Mouse (Mus musculus) CD4-positive, CD25-positive, alpha-beta regulatory T cell, adult 2 months (primary cell): ENCODE measurements around the gene Pram1.
"Not testable (repeated sequence)": the region's sequence is repeated elsewhere in the genome, so short reads cannot be mapped to it uniquely, and the experiment has no call there.

Source experiments
- DNase-seq: peaks from one replicate; pipeline ENCODE4 v3.0.0-alpha.2; 2012; ENCODE audit warnings: low read depth, low spot score

Gene Pram1

DNA sequence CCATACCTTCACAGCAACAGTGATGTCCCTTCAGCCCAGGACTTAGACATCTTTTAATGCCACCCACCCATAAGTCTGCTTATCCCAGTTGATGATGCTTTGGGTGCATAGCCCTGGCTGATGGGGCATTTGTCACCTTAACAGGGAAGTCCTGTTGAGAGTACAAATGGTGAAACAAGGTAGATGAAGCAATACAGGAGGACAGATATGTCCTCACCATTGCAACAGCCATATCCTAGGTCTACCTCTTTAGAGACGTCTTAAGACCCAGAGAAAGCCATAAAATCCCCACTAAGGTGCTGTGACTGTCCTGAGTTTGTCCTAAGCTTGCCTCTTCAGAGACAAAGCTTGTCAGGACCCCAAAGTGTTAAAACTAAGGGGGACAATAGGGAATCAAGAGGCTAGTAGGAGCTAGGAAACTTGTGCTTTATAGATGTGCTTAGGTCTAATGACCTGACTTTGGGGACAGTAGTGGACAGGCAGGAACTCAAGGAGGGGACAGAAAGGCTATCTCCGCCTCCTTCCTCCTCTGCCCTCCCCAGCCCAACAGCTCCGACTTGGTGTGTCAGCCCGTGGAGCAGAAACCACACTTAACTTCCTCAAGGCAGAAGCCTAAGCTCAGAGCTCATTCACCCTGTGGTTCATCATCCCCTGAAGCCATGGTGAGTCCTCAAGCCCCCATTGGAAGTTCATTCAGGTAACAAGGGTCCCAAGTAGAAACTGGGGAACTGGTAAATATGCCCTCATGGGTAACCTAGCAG lies at the start of gene Pram1:
Gene Pram1, plus strand, starts transcription at position 541 of the 761 bp plus-strand sequence.
- DNase-seq, result no peak

DNA sequence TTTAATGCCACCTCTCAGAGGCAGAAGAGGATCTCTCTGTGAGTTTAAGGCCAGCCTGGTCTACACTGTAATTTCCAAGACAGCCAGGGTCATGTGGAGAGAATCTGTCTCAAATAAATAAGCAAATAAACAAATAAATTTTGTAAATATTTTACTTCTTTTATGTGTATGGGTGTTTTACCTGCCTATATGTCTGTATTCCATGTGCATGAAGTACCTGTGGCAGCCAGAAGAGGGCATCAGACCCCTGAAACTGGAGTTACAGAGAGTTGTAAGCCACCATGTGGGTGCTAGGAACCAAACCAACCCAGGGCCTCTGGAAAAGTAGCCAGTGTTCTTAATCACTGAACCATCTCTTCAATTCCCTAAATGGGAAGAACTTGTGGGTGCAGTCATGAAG lies 40.6 kb upstream of the Pram1 start:
- DNase-seq, result peak; percentile 13

DNA sequence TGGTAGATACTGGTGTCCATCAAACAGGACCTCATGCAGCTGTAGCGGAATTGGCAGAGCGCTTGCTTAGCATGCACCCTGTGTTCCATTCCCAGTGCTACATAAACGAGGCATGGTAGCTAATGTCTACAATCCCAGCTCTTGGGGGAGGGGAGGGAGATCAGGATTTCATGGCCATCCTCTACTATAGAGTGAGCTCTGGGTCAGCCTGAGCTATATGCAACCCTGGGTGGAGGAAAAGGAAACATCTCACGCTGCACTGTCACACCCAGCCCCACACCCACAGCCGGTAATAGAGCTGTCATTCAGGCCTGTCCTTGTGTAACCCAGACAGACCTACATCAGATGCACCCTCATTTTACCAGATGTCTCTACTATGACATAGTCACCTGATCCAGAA lies 39.4 kb upstream of the Pram1 start:
- DNase-seq, result no peak

- no peak for DNase-seq
Measured at GRCm38 (mm10) chr17:33599836-33600475, 37.9 kb upstream of the Pram1 start.

DNA sequence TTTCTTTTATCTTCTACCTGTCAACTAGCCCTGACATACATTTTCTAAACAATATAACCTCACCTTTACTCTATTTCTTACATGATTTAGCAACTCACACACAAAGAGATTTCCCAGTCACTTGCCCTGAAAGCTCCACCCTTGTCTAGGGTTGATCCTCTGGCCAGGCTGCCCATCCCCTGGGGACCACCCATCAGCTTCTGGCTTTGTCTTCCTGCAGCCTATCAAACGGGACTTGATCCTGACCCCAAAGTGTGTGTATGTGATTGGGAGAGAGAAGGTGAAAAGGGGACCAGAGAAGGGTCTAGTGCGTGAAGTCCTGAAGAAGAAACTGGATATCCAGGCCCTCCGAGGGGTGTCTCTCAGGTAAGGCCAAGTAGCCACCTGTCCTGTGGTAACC lies 37.0 kb upstream of the Pram1 start:
- DNase-seq, result no peak

DNA sequence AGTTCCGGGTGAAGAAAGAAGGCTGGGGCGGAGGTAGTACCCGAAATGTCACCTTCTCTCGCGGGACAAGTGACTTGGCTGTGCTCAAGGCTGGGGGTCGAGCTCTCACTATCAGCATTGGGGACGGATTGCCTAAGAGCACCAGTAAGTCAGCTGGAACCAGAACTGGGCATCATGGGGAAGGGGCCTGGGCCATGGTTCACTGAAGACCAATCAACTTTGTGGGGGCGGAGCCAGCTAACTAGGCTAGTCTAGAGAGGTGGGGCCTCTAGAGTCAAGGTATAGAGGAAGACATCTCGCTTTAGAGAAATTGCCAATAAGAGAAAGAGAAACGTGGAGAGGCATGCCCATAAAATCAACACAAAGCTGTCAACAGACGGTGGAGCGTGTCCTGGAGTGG lies 35.9 kb upstream of the Pram1 start:
- DNase-seq, result no peak

DNA sequence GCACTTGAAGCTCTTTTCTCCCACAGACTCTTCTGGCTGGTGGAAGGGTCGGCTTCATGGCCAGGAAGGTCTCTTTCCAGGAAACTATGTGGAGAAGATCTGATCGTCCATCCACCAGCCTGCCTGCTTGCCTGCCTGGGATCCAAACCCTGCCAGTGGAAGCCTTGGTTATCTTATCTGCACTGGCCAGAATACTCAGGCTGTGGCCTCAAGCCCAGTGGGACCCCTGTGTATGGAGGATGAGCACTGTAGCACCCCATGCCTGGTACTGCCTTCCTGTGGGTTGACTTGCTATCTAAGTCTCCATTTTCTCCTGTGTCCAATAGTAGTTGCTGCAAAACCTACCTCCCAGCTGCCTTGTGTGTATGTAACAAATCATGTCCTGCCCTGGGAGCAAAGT lies 30.6 kb upstream of the Pram1 start:
- DNase-seq, result no peak

GRCm38 (mm10) chr17:33610548-33610947 lies 27.3 kb upstream of the Pram1 start:
- no peak for DNase-seq

DNA sequence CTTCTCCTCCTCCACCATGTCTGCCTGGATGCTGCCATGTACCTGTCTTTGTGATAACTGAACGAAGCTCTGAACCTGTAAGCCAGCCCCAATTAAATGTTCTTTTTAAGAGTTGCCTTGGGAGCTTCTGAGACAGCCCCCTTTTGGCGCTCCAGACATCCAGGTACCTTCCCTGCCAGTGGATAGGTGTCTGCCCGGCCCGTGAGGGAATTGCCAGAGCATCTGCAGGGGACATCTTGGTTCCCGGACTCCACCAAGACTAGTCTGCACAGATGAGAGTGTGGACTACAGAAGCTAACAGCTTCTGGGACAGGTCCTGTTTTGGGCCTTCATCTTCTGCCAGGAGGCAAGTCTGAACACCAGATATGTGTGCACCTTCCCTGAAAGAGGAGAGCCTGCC lies 24.1 kb upstream of the Pram1 start:
- DNase-seq, result not testable (repeated sequence)

GRCm38 (mm10) chr17:33627281-33627680 lies 10.6 kb upstream of the Pram1 start:
- DNase-seq, result no peak

DNA sequence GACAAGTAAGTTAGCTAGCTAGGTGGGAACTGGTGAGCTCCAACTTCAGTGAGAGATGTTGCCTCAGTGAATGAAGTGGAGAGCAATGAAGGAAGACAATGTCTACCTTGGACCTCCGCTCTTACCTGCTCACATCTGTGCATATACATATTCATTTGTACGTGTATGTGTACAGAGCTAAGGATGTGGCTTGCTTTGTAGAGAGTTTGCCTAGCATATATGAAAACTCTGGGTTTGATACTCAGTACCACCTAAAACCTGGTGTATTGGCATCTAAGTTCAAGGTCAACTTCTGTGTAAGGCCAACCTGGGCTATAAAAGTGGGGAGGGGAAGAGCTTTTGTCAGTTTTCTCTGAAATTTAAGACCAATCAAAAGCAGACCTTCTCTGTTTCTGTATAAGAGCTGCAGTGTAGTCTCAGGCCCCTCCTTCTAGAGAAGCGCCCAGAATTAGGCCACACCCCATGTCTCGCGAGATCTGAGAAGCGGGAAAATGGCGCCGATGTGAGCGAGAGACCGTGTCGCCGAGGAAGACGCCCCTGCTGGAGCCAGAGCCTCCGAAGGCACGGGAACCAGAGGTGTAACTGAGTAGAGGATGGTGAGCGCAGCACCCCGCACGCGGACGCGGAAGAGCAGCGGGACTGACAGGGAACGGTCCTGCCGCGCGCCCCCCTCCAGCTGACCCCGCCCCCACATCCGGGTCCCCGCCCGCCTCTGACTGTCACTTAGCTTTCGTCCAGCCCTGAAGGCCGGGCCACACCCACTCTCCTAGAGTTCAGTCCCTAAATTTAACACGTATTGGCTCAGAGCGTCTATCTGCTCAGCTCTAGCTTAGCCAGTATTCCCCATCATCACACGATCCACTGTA lies 9.0 kb upstream of the Pram1 start, which contains the start of gene Zfp414:
Gene Zfp414, plus strand, starts transcription at position 470 of the 866 bp plus-strand sequence.
- peak; percentile 97 for DNase-seq

- no peak for DNase-seq
Measured at GRCm38 (mm10) chr17:33629487-33630125, 8.2 kb upstream of the Pram1 start.

GRCm38 (mm10) chr17:33630171-33630895 lies 7.5 kb upstream of the Pram1 start:
- no peak for DNase-seq

DNA sequence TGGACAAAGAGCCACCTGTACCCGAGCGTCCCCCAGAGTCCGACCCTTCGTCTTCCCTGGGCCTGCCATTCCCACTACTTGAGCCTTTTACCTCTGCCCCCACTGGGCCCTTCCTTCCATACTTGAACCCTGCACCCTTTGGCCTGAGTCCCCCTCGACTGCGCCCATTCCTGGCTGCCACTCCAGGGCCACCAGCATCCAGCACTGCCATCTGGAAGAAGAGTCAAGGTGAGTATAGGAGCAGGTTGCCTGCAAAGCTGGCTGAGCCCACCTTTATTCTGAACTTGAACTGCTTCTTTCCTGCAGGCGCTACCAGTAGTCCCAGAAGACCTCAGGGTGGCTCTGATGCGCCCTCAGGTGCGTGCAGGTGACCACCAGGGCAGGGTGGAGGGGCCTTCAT lies 6.6 kb upstream of the Pram1 start:
- no peak for DNase-seq

GRCm38 (mm10) chr17:33631796-33632195 lies 6.1 kb upstream of the Pram1 start:
- DNase-seq, result no peak

DNA sequence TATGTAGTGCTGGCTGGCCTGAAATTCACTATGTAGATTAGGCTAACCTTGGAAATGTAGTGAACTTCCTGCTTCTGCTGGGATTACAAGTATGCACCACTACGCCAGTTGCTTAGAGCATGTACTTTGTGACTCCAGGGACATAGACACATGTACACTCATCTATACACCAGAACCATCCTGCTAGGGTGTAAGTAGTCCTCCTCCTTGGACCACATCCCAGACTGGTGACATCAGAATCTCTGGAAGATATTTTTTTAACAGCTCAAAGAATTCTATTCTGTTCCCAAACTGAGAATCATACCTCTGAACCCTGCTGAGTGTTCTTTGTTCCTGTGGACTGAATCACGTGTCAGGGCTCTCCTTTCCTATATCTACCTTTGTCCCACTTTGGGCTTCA lies 818 bp upstream of the Pram1 start:
- no peak for DNase-seq

DNA sequence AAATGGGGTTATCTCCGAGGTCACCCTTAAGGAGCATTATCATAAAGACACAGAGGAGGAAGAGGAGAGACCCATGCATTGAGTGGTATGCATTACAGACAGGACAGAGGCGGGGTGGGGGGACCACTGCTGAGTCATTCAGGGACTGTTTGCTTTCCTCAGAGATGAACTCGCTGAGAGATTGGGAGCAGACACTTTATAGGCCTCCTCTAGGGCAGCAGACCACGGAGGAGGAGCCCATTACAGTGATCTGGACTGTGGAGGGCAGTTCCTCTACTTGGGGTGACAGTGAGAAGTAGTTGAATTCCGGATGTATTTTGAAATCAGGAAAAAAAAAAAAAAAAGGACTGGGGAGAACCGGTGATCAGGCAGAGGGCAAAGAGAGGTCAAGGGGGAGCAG lies 1.9 kb downstream of the Pram1 start:
- DNase-seq, result no peak

GRCm38 (mm10) chr17:33644068-33644467 lies 6.2 kb downstream of the Pram1 start:
- DNase-seq, result no peak

GRCm38 (mm10) chr17:33645073-33645472 lies 7.2 kb downstream of the Pram1 start:
- DNase-seq, result no peak

- DNase-seq, result no peak
Measured at GRCm38 (mm10) chr17:33649781-33650475, 12.1 kb downstream of the Pram1 start.

DNA sequence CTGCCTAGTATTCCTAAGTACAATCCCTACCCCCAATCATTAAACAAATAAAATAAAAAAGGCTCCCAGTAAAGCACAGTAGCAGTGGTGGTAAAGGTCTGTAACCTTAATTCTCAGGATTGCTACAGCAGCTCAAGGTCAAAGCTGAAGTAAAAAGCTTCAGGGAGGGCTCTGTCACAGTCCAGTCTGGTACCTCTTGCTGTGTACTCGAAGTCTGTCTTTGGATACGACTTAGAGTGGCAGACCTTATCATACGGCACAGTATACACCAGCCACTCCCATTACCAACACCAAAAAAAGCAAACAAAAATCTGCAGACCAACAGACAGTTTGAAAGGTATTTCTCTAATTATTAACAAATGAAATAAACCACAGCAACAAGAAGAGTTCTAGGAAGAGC lies 29.0 kb downstream of the Pram1 start:
- no peak for DNase-seq
